Mouse (Mus musculus) hindbrain, postnatal 0 days (tissue): ENCODE data around the gene Sdhb. TPM values are rescaled to one million over a fixed set of nuclear protein-coding genes. Genes with fewer than 3 reads are reported as not detected.

Source experiments
- ATAC-seq: fragments of 200-750 bp; cut with Nextera tagmentation; 2 replicates; pipeline ENCODE4 v1.8.0; 2017; ENCODE audit warnings: mild to moderate bottlenecking, moderate TSS enrichment, moderate library complexity
- DNase-seq: peaks from one replicate; pipeline ENCODE4 v3.0.0-alpha.2; 2015; ENCODE audit warnings: low spot score
- H3K27ac ChIP-seq: fragments of 300-500 bp; sonication (generic); 2 replicates; pipeline ENCODE4 v1.5.1; 2014; ENCODE audit warnings: mild to moderate bottlenecking
- H3K27me3 ChIP-seq: fragments of 300-500 bp; sonication (generic); 2 replicates; pipeline ENCODE4 v1.6.1; 2014; ENCODE audit warnings: low read length, mixed read lengths; ENCODE audit not compliant: insufficient read depth
- H3K36me3 ChIP-seq: fragments of 300-500 bp; sonication (generic); 2 replicates; pipeline ENCODE4 v1.6.1; 2014; ENCODE audit warnings: low read length, mixed read lengths; ENCODE audit not compliant: insufficient read depth
- H3K4me1 ChIP-seq: fragments of 300-500 bp; sonication (generic); 2 replicates; pipeline ENCODE4 v1.6.1; 2014; ENCODE audit warnings: antibody characterized with exemption, low read length, mixed read lengths; ENCODE audit not compliant: insufficient read depth
- H3K4me2 ChIP-seq: fragments of 300-500 bp; sonication (generic); 2 replicates; pipeline ENCODE4 v1.6.1; 2014; ENCODE audit warnings: low read depth, mild to moderate bottlenecking, low read length, moderate library complexity, mixed read lengths
- H3K4me3 ChIP-seq: fragments of 300-500 bp; sonication (generic); 2 replicates; pipeline ENCODE4 v1.5.1; 2014; ENCODE audit warnings: low read length
- H3K9ac ChIP-seq: fragments of 300-500 bp; sonication (generic); replicated peaks from 2 replicates; pipeline ENCODE4 v1.6.1; 2014; ENCODE audit warnings: mild to moderate bottlenecking, low read length, moderate library complexity, mixed read lengths
- H3K9me3 ChIP-seq: fragments of 300-500 bp; sonication (generic); 2 replicates; pipeline ENCODE4 v1.6.1; 2016; ENCODE audit warnings: low read length, mixed read lengths
- CTCF ChIP-seq: IDR thresholded peaks from 2 replicates; pipeline ENCODE4 v1.5.1; 2016; ENCODE audit warnings: antibody characterized with exemption, control low read depth, low read depth
- WGBS: fragments of 180-500 bp; shearing (Covaris S2); extraction: QIAGEN DNeasy Blood & Tissue Kit; methylation state at CpG from one replicate; pipeline ENCODE4 v1.1.7; 2014; 5-methylcytosine and 5-hydroxymethylcytosine counted together
- polyA plus RNA-seq: library from polyadenylated mRNA; unstranded; fragments of >200 nt; fragmentation: Nextera tagmentation; extraction: Ambion mirVana; gene quantifications from 2 replicates; pipeline ENCODE4 v1.2.1, GENCODE M21; 2015
- total RNA-seq: library from RNA; depleted of rRNA; stranded (reverse); fragments of >200 nt; gene quantifications from 2 replicates; pipeline ENCODE4 v1.2.3, GENCODE M21; 2014

The Sdhb gene
- total and polyA plus RNA-seq, 2 experiments from 2014 or later = 217 to 596 TPM

DNA sequence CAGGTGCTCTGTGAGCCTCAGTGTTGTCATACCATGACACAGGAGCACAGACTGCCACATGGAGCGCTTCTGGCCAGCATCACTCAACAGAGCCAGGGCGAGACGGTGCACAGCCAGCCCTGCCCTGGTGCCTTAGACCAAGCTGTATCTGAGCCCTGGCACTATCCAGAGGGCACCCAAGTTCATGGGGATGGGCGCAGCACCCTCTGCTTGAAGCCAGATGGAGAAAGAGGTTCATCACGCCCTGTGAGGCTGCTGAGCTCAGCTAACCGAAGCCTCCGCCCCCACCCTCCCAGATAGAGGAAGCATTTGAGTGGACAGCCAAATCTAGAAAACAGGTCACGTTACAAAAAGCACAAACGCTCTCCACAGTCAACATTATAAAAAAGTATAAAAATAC is 55.3 kb downstream of the Sdhb start:
- no peak for ATAC-seq
- no peaks in the 10 kb centered on the region for H3K9me3 ChIP-seq
- peak overlapping the region; percentile 5; the same call in 1 of the 2 replicates for H3K27ac ChIP-seq
- 81% methylated on average over 9 of the region's 9 CpGs for WGBS
- H3K9ac ChIP-seq = no peak overlapping the region
- no peak for DNase-seq
- H3K27me3 ChIP-seq = no peaks in the 10 kb centered on the region
- H3K4me1 ChIP-seq = peaks cover 17% of the 10 kb centered on the region
- no peak for TF ChIP-seq CTCF
- H3K36me3 ChIP-seq = peaks cover 9% of the 10 kb centered on the region; the same call in 1 of the 2 replicates
- H3K4me3 ChIP-seq = no peak overlapping the region
- H3K4me2 ChIP-seq = no peak overlapping the region

DNA sequence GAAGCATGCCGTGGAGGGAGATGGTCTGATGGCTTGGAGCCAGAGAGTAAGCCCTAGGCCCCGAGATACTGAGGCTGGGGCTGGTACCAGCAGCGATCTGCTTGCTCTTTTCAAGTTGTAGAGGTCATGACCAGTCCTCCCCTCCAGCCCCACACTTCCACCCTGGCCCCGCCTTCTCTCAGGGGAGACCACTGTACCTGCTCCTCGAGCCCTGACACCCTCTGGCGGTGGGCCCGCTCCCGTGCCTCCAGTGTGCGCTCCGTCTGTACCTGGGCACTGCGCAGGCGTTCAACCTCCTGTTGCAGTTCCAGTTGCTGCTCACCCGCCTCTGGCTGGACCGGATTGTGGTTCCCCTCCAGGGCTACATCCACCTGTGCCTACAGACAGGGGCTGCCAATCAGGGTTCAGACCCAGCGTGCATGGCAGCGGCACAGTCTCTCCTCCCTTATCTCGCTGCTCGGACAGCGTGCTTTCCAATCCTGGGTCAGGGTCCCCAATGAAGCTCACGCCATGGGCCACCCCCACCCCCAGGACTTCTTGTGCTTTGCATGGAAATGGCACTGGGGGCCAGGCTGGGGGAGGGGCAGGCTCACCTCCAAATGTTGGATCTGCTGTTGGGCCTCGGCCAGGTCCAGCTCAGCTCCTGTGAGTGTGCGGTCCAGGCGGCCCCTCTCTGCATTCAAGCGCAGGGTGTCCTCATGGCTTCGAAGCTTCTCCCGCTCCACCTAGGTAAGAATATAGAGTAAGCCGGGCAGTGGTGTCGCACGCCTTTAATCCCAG is 56.8 kb downstream of the Sdhb start:
- H3K4me1 ChIP-seq = peaks cover 13% of the 10 kb centered on the region; the same call in 1 of the 2 replicates
- H3K27ac ChIP-seq = no peak overlapping the region
- 76% methylated on average over 29 of the region's 29 CpGs for WGBS
- H3K27me3 ChIP-seq = no peaks in the 10 kb centered on the region
- no peak for DNase-seq
- H3K9me3 ChIP-seq = no peaks in the 10 kb centered on the region
- H3K9ac ChIP-seq = no peak overlapping the region
- peaks cover 9% of the 10 kb centered on the region; the same call in 1 of the 2 replicates for H3K36me3 ChIP-seq
- no peak for TF ChIP-seq CTCF
- H3K4me2 ChIP-seq = no peak overlapping the region
- no peak overlapping the region for H3K4me3 ChIP-seq
- ATAC-seq = no peak

DNA sequence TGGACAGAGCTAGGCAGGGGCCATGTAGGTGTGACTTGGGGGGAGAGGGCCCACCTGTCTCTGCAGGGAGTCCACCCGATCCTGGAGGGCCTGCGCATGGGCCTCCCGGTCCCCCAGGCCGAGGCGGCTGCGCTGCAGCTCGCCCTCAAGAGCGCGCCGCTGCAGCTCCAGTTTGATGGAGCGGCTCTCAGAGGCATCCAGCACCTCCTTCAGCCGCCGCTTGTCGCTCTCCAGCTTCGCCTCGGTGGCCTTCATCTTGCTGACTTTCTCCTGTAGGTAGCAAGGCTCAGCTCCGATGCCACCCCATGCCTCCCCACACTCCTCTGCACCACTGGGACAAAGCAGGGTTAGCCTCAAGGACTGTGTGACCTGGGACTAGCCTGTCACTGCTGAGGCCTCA is 59.2 kb downstream of the Sdhb start:
- 66% methylated on average over 17 of the region's 17 CpGs for WGBS
- no peak for ATAC-seq

DNA sequence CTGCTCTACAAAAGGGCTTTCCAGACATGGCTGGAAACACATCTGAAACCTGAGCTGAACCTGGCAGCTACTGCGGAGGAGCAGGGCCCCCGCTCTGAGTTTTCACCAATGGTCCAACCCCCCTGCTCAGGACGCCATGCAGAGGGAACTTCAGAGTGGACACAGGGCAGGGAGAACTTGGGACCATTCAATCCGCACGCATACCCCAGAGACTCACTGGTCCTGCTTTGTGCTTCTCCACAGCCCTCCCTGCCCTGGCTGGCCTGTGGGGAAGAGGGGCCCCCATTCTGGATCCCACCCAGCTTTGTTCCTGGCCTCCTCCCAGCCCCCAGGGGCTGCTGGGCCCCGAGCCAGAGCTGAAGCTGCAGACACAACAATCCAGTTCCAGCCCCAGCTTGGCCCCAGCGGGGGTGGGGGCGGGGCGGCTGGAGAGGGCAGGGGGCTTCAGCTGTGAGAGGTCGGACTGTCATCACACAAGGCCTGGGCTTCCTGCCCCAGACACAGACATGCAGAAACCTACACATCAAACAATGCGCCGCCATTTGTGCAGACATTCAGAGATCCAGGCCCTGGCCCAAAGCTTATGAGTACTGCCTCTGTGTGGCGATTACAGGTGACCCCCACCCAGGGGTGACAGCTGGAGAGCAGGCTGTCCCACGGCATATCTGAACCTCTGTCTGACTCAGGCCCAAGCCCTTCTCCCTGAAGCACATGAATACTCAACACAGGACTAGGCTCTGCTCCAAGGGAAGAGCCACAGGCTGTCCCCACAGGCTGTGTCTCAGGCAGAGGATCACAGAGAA is 60.0 kb downstream of the Sdhb start:
- Histone ChIP-seq H3K27me3 (no peaks in the 10 kb centered on the region), H3K9me3 (no peaks in the 10 kb centered on the region), H3K4me1 (peaks cover 13% of the 10 kb centered on the region; the same call in 1 of the 2 replicates), H3K4me3 (no peak overlapping the region), H3K4me2 (peak overlapping the region; percentile 11; the same call in 1 of the 2 replicates), H3K9ac (no peak overlapping the region; the same call in 1 of the 2 replicates), H3K27ac (peak overlapping the region; percentile 81), H3K36me3 (peaks cover 9% of the 10 kb centered on the region; the same call in 1 of the 2 replicates)
- TF ChIP-seq CTCF = no peak
- DNase-seq (peak; percentile 85), ATAC-seq (peak; percentile 81)
- 12% methylated on average over 14 of the region's 14 CpGs for WGBS

More for the DNA sequence above, 59.2 kb downstream of the Sdhb start:
- no peaks in the 10 kb centered on the region for H3K27me3 ChIP-seq
- no peak overlapping the region for H3K4me2 ChIP-seq
- TF ChIP-seq CTCF = no peak
- H3K4me3 ChIP-seq = no peak overlapping the region
- H3K9me3 ChIP-seq = no peaks in the 10 kb centered on the region
- H3K9ac ChIP-seq = no peak overlapping the region
- no peak for DNase-seq
- peak overlapping the region; percentile 81; the same call in 1 of the 2 replicates for H3K27ac ChIP-seq
- peaks cover 13% of the 10 kb centered on the region; the same call in 1 of the 2 replicates for H3K4me1 ChIP-seq
- peaks cover 9% of the 10 kb centered on the region; the same call in 1 of the 2 replicates for H3K36me3 ChIP-seq

DNA sequence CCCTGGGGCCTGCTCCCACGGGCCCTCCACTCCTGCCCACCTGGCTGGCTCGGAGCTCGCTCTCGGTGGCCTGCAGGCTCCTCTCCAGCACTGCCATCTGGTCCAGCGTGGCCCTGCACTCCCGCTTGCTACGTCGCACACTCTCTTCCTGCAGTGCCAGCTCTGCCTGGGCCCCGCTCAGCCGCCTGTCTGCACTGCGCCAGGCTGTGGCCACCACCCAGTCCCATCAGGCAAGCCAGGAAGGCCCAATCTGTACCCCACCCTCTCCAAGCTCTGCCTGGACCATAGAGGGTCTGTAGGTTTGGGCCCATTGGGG is 60.6 kb downstream of the Sdhb start:
- Histone ChIP-seq H3K9ac (no peak overlapping the region; the same call in 1 of the 2 replicates), H3K27me3 (no peaks in the 10 kb centered on the region), H3K4me2 (no peak overlapping the region), H3K27ac (peak overlapping the region; percentile 81), H3K4me3 (no peak overlapping the region), H3K9me3 (no peaks in the 10 kb centered on the region), H3K4me1 (peaks cover 13% of the 10 kb centered on the region; the same call in 1 of the 2 replicates), H3K36me3 (peaks cover 4% of the 10 kb centered on the region; the same call in 1 of the 2 replicates)
- 15% methylated on average over 11 of the region's 11 CpGs for WGBS
- TF ChIP-seq CTCF = no peak
- DNase-seq = no peak
- peak; percentile 9; the same call in 1 of the 2 replicates for ATAC-seq

DNA sequence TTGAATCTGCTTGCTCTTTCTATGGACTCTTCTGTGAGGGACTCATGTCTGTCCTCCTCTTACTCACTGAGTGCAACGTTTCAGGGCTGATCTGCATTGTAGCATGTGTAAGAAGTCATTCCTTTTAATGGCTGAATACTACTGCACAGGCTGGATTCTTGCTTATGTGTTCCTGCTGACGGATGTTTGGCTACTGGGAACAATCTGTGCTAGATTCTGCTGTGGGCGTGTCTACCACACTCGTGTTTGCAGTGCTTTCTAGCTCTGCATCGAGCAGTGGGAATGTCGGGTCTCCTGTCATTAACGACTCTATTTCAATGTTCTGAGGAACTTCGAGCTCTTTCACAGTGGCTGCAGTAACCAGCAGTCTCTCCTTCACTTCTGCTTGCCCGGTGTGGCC is 63.0 kb downstream of the Sdhb start:
- H3K4me3 ChIP-seq = no peak overlapping the region
- no peaks in the 10 kb centered on the region for H3K9me3 ChIP-seq
- TF ChIP-seq CTCF = no peak
- H3K4me1 ChIP-seq = peaks cover 13% of the 10 kb centered on the region; the same call in 1 of the 2 replicates
- no peak overlapping the region for H3K9ac ChIP-seq
- H3K27me3 ChIP-seq = no peaks in the 10 kb centered on the region
- peaks cover 9% of the 10 kb centered on the region for H3K36me3 ChIP-seq
- no peak overlapping the region for H3K4me2 ChIP-seq
- ATAC-seq = no peak
- WGBS = 68% methylated on average over 9 of the region's 9 CpGs
- H3K27ac ChIP-seq = no peak overlapping the region
- no peak for DNase-seq
